Mouse (Mus musculus): ENCODE results near the gene Ccdc152. TPM values are rescaled to one million over a fixed set of nuclear protein-coding genes. Genes with fewer than 3 reads are reported as not detected.

Gene Ccdc152
- polyA plus RNA-seq, 1 experiment from 2014 or later, result 0.34 TPM

Other genes starting within 250 kb of the Ccdc152 start
- 158 and 184 TPM in 2 replicates for gene Selenop, start 35.0 kb downstream of the Ccdc152 start, polyA plus RNA-seq (2015; fragmentation: Nextera tagmentation; extraction: Ambion mirVana)

Data from heart, embryonic 16.5 days (tissue).